Mouse (Mus musculus) spleen, adult 2 months (tissue): ENCODE data around the gene Gm20388.

ENCODE experiments used
- CTCF ChIP-seq: fragments of 200-500 bp; IDR thresholded peaks from 2 replicates; pipeline ENCODE4 v1.5.1; 2011; ENCODE audit warnings: mild to moderate bottlenecking, inconsistent platforms; ENCODE audit not compliant: insufficient read depth, insufficient read length, insufficient replicate concordance; ENCODE audit errors: extremely low read depth
- POLR2A ChIP-seq: fragments of 200-500 bp; IDR thresholded peaks from 2 replicates; pipeline ENCODE4 v1.6.1; 2011; ENCODE audit warnings: low read depth, low read length, inconsistent platforms

- TF ChIP-seq CTCF (no peak), POLR2A (no peak)
Measured at GRCm38 (mm10) chr8:121828376-121829023, 1917.9 kb downstream of the Gm20388 start.
